Mouse (Mus musculus) retina, postnatal 1 day (tissue): ENCODE measurements around the gene Lrrn4cl.
"Not testable (repeated sequence)": the region's sequence is repeated elsewhere in the genome, so short reads cannot be mapped to it uniquely, and the experiment has no call there.

Experiments used
- DNase-seq: peaks from one replicate; pipeline ENCODE4 v3.0.0-alpha.2; 2012

Gene Lrrn4cl

DNA sequence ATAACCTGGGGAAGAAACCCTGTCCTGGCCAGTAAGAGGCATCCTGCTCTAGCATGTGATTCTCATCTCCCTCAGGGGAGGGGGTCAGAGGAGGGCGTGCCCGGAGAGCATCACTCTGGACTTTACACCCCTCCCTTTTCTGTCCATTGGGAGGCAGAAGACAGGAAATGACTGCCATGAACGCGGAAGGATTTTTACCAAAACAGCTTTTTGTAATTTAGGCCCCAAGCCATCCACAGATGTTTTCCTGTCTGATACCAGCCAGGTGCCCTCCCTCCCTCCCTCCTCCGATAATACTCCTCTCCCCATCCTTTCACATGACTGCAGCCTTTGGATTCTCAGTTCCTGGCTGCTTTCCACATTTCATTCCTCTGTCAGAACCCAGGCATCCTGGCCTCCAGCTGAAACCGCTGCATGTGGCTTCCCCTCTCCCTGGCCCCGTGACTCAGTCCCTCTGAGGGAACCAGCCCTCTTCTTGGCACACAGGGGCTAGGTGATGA is at the start of gene Lrrn4cl:
Gene Lrrn4cl, plus strand, starts transcription at position 367 of the 500 bp plus-strand sequence.
- peak; percentile 68 for DNase-seq

- DNase-seq = peak; percentile 99
Observed at GRCm38 (mm10) chr19:8802130-8802821, 48.3 kb upstream of the Lrrn4cl start, which contains the start of gene Zbtb3. TSS of gene Zbtb3 (plus strand) at chr19:8802555.

GRCm38 (mm10) chr19:8803204-8803780 is 47.3 kb upstream of the Lrrn4cl start:
- no peak for DNase-seq

DNA sequence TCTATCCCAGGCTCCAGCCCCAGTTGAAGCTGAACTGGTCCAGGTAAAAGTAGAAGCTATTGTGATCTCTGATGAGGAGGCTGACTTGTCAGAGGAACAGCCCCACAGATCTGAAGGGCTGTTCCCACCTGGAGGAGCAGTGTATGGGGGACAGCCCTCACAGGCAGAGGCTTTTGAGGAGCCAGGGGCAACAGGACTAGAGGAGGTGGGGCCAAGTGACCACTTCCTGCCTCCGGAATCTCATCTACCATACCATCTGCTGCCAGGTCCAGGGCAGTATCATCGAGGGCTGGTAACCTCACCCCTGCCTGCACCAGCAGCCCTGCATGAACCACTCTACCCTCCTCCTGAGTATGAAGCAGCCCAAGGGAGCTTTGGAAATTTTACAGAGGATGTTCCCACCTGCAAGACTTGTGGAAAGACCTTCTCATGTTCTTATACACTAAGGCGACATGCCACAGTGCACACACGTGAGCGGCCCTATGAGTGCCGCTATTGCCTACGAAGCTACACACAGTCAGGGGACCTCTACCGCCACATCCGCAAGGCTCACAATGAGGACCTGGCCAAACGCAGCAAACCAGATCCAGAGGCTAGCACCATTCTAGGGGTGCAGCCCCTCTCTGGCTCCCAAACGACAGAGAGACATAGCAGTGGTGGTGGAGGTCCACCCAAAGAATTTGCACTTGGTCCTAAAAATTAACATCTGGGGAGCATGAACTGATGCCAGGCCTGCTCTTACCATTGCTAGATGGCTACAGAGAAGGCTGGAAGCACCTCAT is 46.5 kb upstream of the Lrrn4cl start:
- DNase-seq = no peak

DNA sequence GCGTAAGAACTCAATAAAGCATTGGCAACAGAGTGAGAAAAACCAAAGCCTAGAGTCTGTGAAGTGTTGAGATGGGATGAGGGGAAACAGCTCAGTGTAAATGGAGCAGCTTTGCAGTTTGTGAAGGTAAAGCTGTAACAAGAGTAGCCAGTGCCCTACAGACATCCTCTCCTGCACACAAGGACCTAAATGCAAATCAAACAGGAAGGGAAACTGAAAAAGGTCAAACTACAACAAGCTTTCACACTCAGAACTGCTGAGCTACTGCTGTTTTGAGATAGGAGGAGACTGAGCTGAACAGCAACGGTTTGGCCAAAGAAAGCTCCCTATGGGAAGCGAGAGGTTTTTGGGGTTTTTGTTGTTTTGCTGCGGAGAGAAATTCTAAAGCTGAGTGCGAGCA is 43.8 kb upstream of the Lrrn4cl start:
- DNase-seq = no peak

DNA sequence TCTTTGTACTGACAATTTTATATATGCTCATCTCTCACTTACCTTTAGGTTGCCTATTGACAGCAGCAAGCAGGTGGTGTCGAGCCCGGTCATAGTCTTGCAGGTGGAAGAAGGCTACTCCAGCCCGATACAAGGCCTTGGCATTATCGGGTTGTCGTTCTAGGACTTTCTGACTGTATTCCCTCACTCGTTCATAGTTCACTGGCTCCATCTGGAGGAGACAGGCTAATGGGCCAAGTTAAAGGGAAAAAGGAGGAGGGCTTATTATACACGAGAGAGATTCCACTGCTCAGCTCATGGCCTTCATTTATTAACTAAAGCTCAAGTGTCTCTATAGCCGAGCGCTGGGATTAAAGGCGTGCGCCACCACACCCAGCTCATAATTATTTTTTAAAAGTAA is 34.8 kb upstream of the Lrrn4cl start:
- peak; percentile 61 for DNase-seq

- DNase-seq = peak; percentile 82
Observed at GRCm38 (mm10) chr19:8817001-8817400, 33.6 kb upstream of the Lrrn4cl start.

GRCm38 (mm10) chr19:8818301-8818798 is 32.2 kb upstream of the Lrrn4cl start:
- DNase-seq = no peak

DNA sequence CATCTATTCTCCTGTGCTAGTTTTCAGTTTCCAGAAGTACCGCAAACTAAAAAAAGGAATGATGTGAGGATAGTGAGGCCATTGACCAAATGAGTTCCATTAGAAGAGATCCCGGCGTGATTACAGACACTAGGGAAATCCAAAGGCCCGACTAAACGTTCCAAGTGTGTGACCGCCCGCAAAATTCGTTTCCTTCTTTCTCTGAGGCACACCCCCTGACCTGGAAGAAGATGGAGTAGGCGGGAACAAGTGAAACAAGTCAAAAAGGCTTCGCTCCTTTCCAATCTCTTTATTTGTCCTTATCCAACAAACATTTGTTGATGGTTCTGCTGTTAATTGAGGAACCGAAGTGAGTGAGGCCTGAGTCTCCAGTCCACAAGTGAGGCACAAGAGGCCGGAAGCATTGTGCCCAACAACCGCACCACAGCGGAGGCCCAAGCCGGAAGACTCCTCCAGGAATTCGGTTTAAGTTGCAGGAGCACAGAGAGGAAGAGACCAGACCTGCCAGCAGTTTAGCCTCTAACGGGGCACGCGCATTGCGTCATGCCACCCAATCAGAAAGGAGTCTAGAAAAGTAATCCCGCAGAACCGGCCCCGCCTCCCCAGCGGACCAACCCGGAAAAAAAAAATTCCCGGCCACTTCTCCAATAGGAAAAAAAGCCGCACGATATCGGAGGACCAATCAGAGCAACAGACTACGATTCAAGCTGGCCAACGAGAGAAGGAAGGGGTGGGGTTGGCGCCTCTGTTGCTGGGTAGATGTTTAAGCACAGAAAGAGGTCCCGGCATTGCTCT is 31.6 kb upstream of the Lrrn4cl start, which contains the start of gene Ttc9c:
Gene Ttc9c, minus strand, starts transcription at position 533 of the 795 bp plus-strand sequence.
- DNase-seq = peak; percentile 100

- peak; percentile 99 for DNase-seq
Observed at GRCm38 (mm10) chr19:8819596-8820423, 30.8 kb upstream of the Lrrn4cl start, which contains the start of gene Hnrnpul2. TSS of gene Hnrnpul2 (plus strand) at chr19:8820010.

GRCm38 (mm10) chr19:8820424-8820956 is 30.1 kb upstream of the Lrrn4cl start:
- DNase-seq = no peak

DNA sequence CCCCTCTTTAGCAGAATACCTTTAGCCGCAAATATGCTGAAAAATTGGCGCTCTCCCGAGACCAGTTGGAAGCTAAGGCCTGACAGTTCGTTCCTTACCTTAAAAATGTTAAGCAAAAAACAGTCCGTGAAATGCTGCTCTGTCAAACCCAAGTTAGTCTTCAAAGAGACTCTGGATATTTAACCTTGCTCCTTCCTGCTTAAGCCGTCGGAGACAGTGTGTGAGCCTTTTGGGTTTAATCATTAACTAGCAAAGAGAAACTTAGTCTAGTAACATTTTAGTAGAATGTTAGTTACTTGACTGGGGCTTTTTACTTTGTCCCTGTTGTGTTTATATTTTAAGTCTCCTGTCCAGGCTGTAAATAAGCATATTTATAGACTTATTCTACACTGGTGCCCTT is 29.4 kb upstream of the Lrrn4cl start:
- DNase-seq = no peak

GRCm38 (mm10) chr19:8822696-8823095 is 27.9 kb upstream of the Lrrn4cl start:
- DNase-seq = no peak

DNA sequence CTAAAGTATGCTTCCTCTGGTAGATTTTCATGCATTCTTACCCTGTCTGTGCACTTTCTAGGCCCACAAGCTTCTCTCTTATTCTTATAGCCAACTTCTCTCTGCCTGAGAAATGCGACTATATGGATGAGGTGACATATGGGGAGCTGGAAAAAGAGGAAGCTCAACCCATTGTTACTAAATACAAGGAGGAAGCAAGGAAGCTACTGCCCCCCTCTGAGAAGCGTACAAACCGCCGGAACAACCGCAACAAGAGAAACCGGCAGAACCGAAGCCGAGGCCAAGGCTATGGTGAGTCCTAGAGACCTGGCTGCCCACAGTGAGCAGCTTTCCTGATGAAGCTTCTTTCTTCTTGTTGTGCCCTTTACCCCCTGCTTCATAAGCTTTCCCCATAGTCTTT is 20.9 kb upstream of the Lrrn4cl start, which contains the start of gene AC129217.1:
Gene AC129217.1, plus strand, starts transcription at position 114 of the 400 bp plus-strand sequence.
- no peak for DNase-seq

DNA sequence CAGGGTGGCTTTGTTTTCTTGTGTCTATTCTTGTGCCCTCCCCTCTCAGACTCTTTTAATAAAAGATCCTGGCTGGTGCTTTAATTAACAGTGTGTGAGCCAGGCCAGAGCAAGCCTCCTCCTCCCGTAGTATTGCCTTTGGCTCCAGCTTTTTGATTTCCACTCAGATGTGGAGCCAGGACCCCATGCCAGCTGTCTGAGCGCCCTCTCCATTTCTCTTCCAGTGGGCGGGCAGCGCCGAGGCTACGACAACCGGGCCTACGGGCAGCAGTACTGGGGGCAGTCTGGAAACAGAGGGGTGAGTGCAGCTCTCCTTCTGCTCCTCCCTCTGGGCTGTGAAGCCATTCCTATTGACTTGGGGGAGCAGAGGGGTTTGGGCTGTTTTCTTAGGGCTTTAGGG is 19.9 kb upstream of the Lrrn4cl start:
- DNase-seq = no peak

- DNase-seq = peak; percentile 15
Observed at GRCm38 (mm10) chr19:8831262-8831661, 19.3 kb upstream of the Lrrn4cl start.

DNA sequence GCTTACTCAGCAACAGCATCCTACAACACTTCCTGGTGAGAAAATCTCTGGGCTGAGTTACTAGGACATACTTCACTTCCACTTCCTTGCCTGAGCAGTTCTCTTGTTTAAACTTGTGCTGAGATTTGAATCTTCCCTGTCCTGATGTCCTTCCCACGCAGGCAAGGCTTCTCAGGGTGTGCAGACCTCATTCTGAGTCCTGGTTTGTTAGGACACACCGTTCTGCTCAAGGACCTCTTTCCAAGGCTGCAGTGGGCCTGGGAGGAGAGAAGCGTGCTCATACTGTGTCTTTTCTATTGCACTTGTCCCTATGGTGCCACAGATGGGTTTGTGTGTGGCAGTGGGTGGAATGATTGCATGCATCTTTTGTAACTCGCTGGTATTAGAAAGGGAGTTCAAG is 17.6 kb upstream of the Lrrn4cl start:
- no peak for DNase-seq

GRCm38 (mm10) chr19:8836327-8836726 is 14.2 kb upstream of the Lrrn4cl start:
- DNase-seq = not testable (repeated sequence)

DNA sequence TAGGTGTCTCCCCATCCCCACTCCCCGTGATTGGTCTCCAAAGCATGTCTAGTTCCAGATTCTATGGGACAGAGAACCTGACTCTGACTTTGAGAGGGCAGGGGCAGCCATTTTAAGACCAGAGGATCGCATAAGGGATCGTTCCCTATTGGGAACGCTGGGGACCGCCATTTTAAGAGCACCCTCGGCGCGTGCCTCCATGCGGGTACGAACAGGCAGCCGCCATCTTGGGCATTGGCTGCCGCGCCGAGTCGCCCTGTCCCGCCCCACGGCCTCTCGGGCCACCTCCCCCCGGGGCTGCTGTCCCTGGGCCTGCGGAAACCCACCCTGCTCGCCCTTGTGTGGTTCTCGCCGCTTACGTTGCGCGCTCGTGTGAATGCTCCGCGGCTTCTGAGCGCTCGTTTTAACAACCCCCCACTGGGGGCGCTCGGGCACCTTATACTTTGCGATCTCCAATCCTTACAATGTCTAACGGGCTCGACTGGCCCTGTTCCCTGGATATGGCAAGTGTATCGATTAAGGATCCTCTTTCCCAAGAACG is 13.2 kb upstream of the Lrrn4cl start, which contains the start of gene Bscl2:
Gene Bscl2, plus strand, starts transcription at position 217 of the 541 bp plus-strand sequence.
- DNase-seq = peak; percentile 94

- DNase-seq = peak; percentile 61
Observed at GRCm38 (mm10) chr19:8838041-8838730, 12.4 kb upstream of the Lrrn4cl start.
